Mouse (Mus musculus): ENCODE measurements around the gene Mybpc1. TPM values are rescaled to one million over a fixed set of nuclear protein-coding genes. Genes with fewer than 3 reads are reported as not detected.
"Not testable (repeated sequence)": the region's sequence is repeated elsewhere in the genome, so short reads cannot be mapped to it uniquely, and the experiment has no call there.

Gene Mybpc1
- polyA plus RNA-seq, 1 experiment from 2014 or later, result 2.1 TPM

GRCm38 (mm10) chr10:88522795-88523194, 82.2 kb downstream of the Mybpc1 start:
- DNase-seq (ENCODE audit: low spot score, missing footprints) (no peak), ATAC-seq (ENCODE audit: low FRiP score) (no peak)
- H3K36me3 ChIP-seq (ENCODE audit: control insufficient read depth, insufficient read depth, low read length), result no peaks in the 10 kb centered on the region
- no peaks in the 10 kb centered on the region for H3K9me3 ChIP-seq (ENCODE audit: control insufficient read depth, low read length)
- no peak overlapping the region for H3K4me3 ChIP-seq (ENCODE audit: low read depth, low read length)
- H3K9ac ChIP-seq (ENCODE audit: low read length), result no peak overlapping the region
- H3K4me1 ChIP-seq (ENCODE audit: control insufficient read depth, insufficient read depth, low read length), result no peaks in the 10 kb centered on the region
- no peaks in the 10 kb centered on the region for H3K27me3 ChIP-seq (ENCODE audit: control insufficient read depth, insufficient read depth, low read length)
- no peak overlapping the region for H3K4me2 ChIP-seq
- no peak overlapping the region for H3K27ac ChIP-seq (ENCODE audit: low read depth, low read length)
- 92% methylated on average over 8 of the region's 8 CpGs for WGBS

- H3K4me2 ChIP-seq; H3K36me3 ChIP-seq (ENCODE audit: control insufficient read depth, insufficient read depth, low read length); ATAC-seq (ENCODE audit: low FRiP score); H3K4me1 ChIP-seq (ENCODE audit: control insufficient read depth, insufficient read depth, low read length); H3K4me3 ChIP-seq (ENCODE audit: low read depth, low read length); H3K9ac ChIP-seq (ENCODE audit: low read length); H3K27me3 ChIP-seq (ENCODE audit: control insufficient read depth, insufficient read depth, low read length); DNase-seq (ENCODE audit: low spot score, missing footprints); H3K27ac ChIP-seq (ENCODE audit: low read depth, low read length); H3K9me3 ChIP-seq (ENCODE audit: control insufficient read depth, low read length): not testable (repeated sequence)
- 92% methylated on average over 5 of the region's 7 CpGs for WGBS
Measured at GRCm38 (mm10) chr10:88515049-88515448, 89.9 kb downstream of the Mybpc1 start.

- H3K27ac ChIP-seq (ENCODE audit: low read depth, low read length), result no peak overlapping the region
- H3K9me3 ChIP-seq (ENCODE audit: control insufficient read depth, low read length), result no peaks in the 10 kb centered on the region
- H3K9ac ChIP-seq (ENCODE audit: low read length), result no peak overlapping the region
- no peaks in the 10 kb centered on the region for H3K27me3 ChIP-seq (ENCODE audit: control insufficient read depth, insufficient read depth, low read length)
- H3K36me3 ChIP-seq (ENCODE audit: control insufficient read depth, insufficient read depth, low read length), result no peaks in the 10 kb centered on the region
- no peak for DNase-seq (ENCODE audit: low spot score, missing footprints)
- no peak for ATAC-seq (ENCODE audit: low FRiP score)
- H3K4me3 ChIP-seq (ENCODE audit: low read depth, low read length), result no peak overlapping the region
- no peaks in the 10 kb centered on the region for H3K4me1 ChIP-seq (ENCODE audit: control insufficient read depth, insufficient read depth, low read length)
- H3K4me2 ChIP-seq, result no peak overlapping the region
- 63% methylated on average over 2 of the region's 2 CpGs for WGBS
Measured at GRCm38 (mm10) chr10:88514495-88514894, 90.5 kb downstream of the Mybpc1 start.

GRCm38 (mm10) chr10:88513574-88514135, 91.3 kb downstream of the Mybpc1 start:
- H3K4me2 ChIP-seq, result no peak overlapping the region
- no peak overlapping the region for H3K9ac ChIP-seq (ENCODE audit: low read length)
- no peaks in the 10 kb centered on the region for H3K36me3 ChIP-seq (ENCODE audit: control insufficient read depth, insufficient read depth, low read length)
- H3K27ac ChIP-seq (ENCODE audit: low read depth, low read length), result no peak overlapping the region
- no peaks in the 10 kb centered on the region for H3K27me3 ChIP-seq (ENCODE audit: control insufficient read depth, insufficient read depth, low read length)
- H3K4me3 ChIP-seq (ENCODE audit: low read depth, low read length), result no peak overlapping the region
- 72% methylated on average over 8 of the region's 8 CpGs for WGBS
- no peaks in the 10 kb centered on the region for H3K4me1 ChIP-seq (ENCODE audit: control insufficient read depth, insufficient read depth, low read length)
- H3K9me3 ChIP-seq (ENCODE audit: control insufficient read depth, low read length), result no peaks in the 10 kb centered on the region
- ATAC-seq (ENCODE audit: low FRiP score), result no peak
- DNase-seq (ENCODE audit: low spot score, missing footprints), result no peak

GRCm38 (mm10) chr10:88511355-88511754, 93.6 kb downstream of the Mybpc1 start:
- Histone ChIP-seq H3K4me2 (no peak overlapping the region), H3K36me3 (ENCODE audit: control insufficient read depth, insufficient read depth, low read length) (no peaks in the 10 kb centered on the region), H3K27ac (ENCODE audit: low read depth, low read length) (no peak overlapping the region), H3K4me1 (ENCODE audit: control insufficient read depth, insufficient read depth, low read length) (no peaks in the 10 kb centered on the region), H3K9ac (ENCODE audit: low read length) (no peak overlapping the region), H3K9me3 (ENCODE audit: control insufficient read depth, low read length) (no peaks in the 10 kb centered on the region), H3K27me3 (ENCODE audit: control insufficient read depth, insufficient read depth, low read length) (no peaks in the 10 kb centered on the region), H3K4me3 (ENCODE audit: low read depth, low read length) (no peak overlapping the region)
- DNase-seq (ENCODE audit: low spot score, missing footprints), result no peak
- ATAC-seq (ENCODE audit: low FRiP score), result no peak
- WGBS, result 89% methylated on average over 9 of the region's 9 CpGs

- no peak overlapping the region for H3K9ac ChIP-seq (ENCODE audit: low read length)
- H3K9me3 ChIP-seq (ENCODE audit: control insufficient read depth, low read length), result no peaks in the 10 kb centered on the region
- H3K4me3 ChIP-seq (ENCODE audit: low read depth, low read length), result no peak overlapping the region
- WGBS, result 73% methylated on average over 12 of the region's 12 CpGs
- H3K4me1 ChIP-seq (ENCODE audit: control insufficient read depth, insufficient read depth, low read length), result no peaks in the 10 kb centered on the region
- H3K27ac ChIP-seq (ENCODE audit: low read depth, low read length), result no peak overlapping the region
- H3K4me2 ChIP-seq, result no peak overlapping the region
- no peaks in the 10 kb centered on the region for H3K27me3 ChIP-seq (ENCODE audit: control insufficient read depth, insufficient read depth, low read length)
- no peak for DNase-seq (ENCODE audit: low spot score, missing footprints)
- no peaks in the 10 kb centered on the region for H3K36me3 ChIP-seq (ENCODE audit: control insufficient read depth, insufficient read depth, low read length)
- ATAC-seq (ENCODE audit: low FRiP score), result no peak
Measured at GRCm38 (mm10) chr10:88510503-88511271, 94.3 kb downstream of the Mybpc1 start.

GRCm38 (mm10) chr10:88507691-88508143, 97.2 kb downstream of the Mybpc1 start:
- no peak for ATAC-seq (ENCODE audit: low FRiP score)
- Histone ChIP-seq H3K27me3 (ENCODE audit: control insufficient read depth, insufficient read depth, low read length) (no peaks in the 10 kb centered on the region), H3K27ac (ENCODE audit: low read depth, low read length) (no peak overlapping the region), H3K9ac (ENCODE audit: low read length) (no peak overlapping the region), H3K9me3 (ENCODE audit: control insufficient read depth, low read length) (no peaks in the 10 kb centered on the region), H3K4me2 (no peak overlapping the region), H3K36me3 (ENCODE audit: control insufficient read depth, insufficient read depth, low read length) (no peaks in the 10 kb centered on the region), H3K4me3 (ENCODE audit: low read depth, low read length) (no peak overlapping the region), H3K4me1 (ENCODE audit: control insufficient read depth, insufficient read depth, low read length) (peaks cover 4% of the 10 kb centered on the region)
- DNase-seq (ENCODE audit: low spot score, missing footprints), result no peak
- 88% methylated on average over 7 of the region's 7 CpGs for WGBS

- H3K4me3 ChIP-seq (ENCODE audit: low read depth, low read length), result no peak overlapping the region
- H3K27me3 ChIP-seq (ENCODE audit: control insufficient read depth, insufficient read depth, low read length), result no peaks in the 10 kb centered on the region
- no peak for DNase-seq (ENCODE audit: low spot score, missing footprints)
- peaks cover 9% of the 10 kb centered on the region for H3K4me1 ChIP-seq (ENCODE audit: control insufficient read depth, insufficient read depth, low read length)
- 72% methylated on average over 5 of the region's 5 CpGs for WGBS
- no peak for ATAC-seq (ENCODE audit: low FRiP score)
- no peak overlapping the region for H3K9ac ChIP-seq (ENCODE audit: low read length)
- H3K4me2 ChIP-seq, result no peak overlapping the region
- no peaks in the 10 kb centered on the region for H3K9me3 ChIP-seq (ENCODE audit: control insufficient read depth, low read length)
- no peak overlapping the region for H3K27ac ChIP-seq (ENCODE audit: low read depth, low read length)
- H3K36me3 ChIP-seq (ENCODE audit: control insufficient read depth, insufficient read depth, low read length), result no peaks in the 10 kb centered on the region
Measured at GRCm38 (mm10) chr10:88505256-88505655, 99.7 kb downstream of the Mybpc1 start.

GRCm38 (mm10) chr10:88504481-88504880, 100.5 kb downstream of the Mybpc1 start:
- H3K4me3 ChIP-seq (ENCODE audit: low read depth, low read length), result no peak overlapping the region
- ATAC-seq (ENCODE audit: low FRiP score), result no peak
- H3K4me2 ChIP-seq, result no peak overlapping the region; the same call in 1 of the 2 replicates

More at GRCm38 (mm10) chr10:88504481-88504880, 100.5 kb downstream of the Mybpc1 start:
- Histone ChIP-seq H3K27ac (ENCODE audit: low read depth, low read length) (no peak overlapping the region), H3K9me3 (ENCODE audit: control insufficient read depth, low read length) (no peaks in the 10 kb centered on the region), H3K27me3 (ENCODE audit: control insufficient read depth, insufficient read depth, low read length) (no peaks in the 10 kb centered on the region), H3K4me1 (ENCODE audit: control insufficient read depth, insufficient read depth, low read length) (peaks cover 9% of the 10 kb centered on the region), H3K9ac (ENCODE audit: low read length) (no peak overlapping the region), H3K36me3 (ENCODE audit: control insufficient read depth, insufficient read depth, low read length) (no peaks in the 10 kb centered on the region)
- 49% methylated on average over 3 of the region's 3 CpGs for WGBS
- no peak for DNase-seq (ENCODE audit: low spot score, missing footprints)
